Mouse (Mus musculus) G1E (cell line): Measurements from ENCODE around the gene Ppm1h.

Experiments
- CTCF ChIP-seq: IDR thresholded peaks from 2 replicates; pipeline ENCODE4 v1.5.1; 2012; ENCODE audit warnings: low read depth, low read length, inconsistent platforms, mixed read lengths
- GATA1 ChIP-seq: IDR thresholded peaks from 2 replicates; pipeline ENCODE4 v1.6.1; 2012; ENCODE audit warnings: borderline replicate concordance, low read length, inconsistent platforms, mixed read lengths
- GATA2 ChIP-seq: IDR thresholded peaks from 2 replicates; pipeline ENCODE4 v1.6.1; 2012; ENCODE audit warnings: low read depth, low read length, inconsistent platforms, borderline replicate concordance
- POLR2AphosphoS5 ChIP-seq: IDR thresholded peaks from 2 replicates; pipeline ENCODE4 v1.6.1; 2012; ENCODE audit warnings: low read depth, low read length, inconsistent platforms; ENCODE audit not compliant: insufficient replicate concordance
- TAL1 ChIP-seq: conservative IDR thresholded peaks from 2 replicates; pipeline ENCODE4 v1.6.1; 2012; ENCODE audit warnings: low read depth, low read length, inconsistent platforms, mixed read lengths

DNA sequence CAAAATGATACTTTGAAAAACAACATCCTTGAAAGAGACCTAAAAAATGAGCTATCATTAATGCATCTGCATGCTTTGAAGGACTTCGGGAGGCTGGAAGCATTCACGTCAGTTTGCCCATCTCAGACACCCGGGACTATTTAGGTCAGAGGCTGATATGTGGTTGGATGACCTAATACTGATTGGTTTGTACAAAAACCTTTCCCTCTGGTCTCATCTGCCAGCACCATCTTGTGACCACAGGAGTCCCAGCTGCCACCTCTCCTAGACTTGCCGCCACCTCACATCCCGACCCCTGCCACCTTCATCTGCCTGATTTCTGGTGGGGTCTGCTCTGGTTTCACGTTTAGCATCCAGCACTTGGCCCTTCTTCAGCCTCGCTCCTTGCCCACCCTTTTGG, 71.3 kb downstream of the Ppm1h start:
- TF ChIP-seq CTCF (no peak), TAL1 (no peak), POLR2AphosphoS5 (no peak), GATA2 (no peak), GATA1 (no peak)
